In genomic region chr1:190443234-190443633, GRCm38 (mm10) we compare ENCODE assay signal across 29 mouse cellular contexts.
"Had no signal": no experiment of that assay in that cellular context is flagged by ENCODE, and none has a peak within 500 bp of the region (broad histone marks: within the 10 kb centered on the region; RNA-seq: fewer than 3 reads in every experiment).

No protein-coding gene starts in this region.

- DNase-seq: cerebellum, adult 18-20 months; cerebellum, adult 2 months; cerebellum, adult 8-10 months; cerebellum, adult 9-10 months; cerebellum, adult 9-11 months; cerebellum, postnatal 10 days; cerebellum, postnatal 14 days; cerebellum, postnatal 25 days; cerebellum, postnatal 36 days; embryo, embryonic 11 days; forebrain, postnatal 0 days; gastrocnemius, adult 2 months; gastrocnemius, postnatal 10 days; gastrocnemius, postnatal 14 days; gastrocnemius, postnatal 25 days; gastrocnemius, postnatal 36 days; heart, adult 11 months; heart, adult 18-20 months had no signal

- H3K4me2 ChIP-seq: embryonic facial prominence, embryonic 12.5 days; embryonic facial prominence, embryonic 13.5 days; embryonic facial prominence, embryonic 15.5 days; forebrain, embryonic 12.5 days; forebrain, embryonic 13.5 days; forebrain, embryonic 15.5 days had no signal

- H3K4me3 ChIP-seq: embryonic facial prominence, embryonic 10.5 days; embryonic facial prominence, embryonic 12.5 days; embryonic facial prominence, embryonic 13.5 days; embryonic facial prominence, embryonic 15.5 days; erythroblast, embryonic 14.5 days; forebrain, embryonic 10.5 days; forebrain, embryonic 12.5 days; forebrain, embryonic 13.5 days; forebrain, embryonic 15.5 days; gastrocnemius, adult 2 months had no signal

- H3K27me3 ChIP-seq: forebrain, embryonic 13.5 days had no signal

- H3K36me3 ChIP-seq: embryonic facial prominence, embryonic 10.5 days; embryonic facial prominence, embryonic 12.5 days; embryonic facial prominence, embryonic 13.5 days; embryonic facial prominence, embryonic 15.5 days; forebrain, embryonic 10.5 days; forebrain, embryonic 12.5 days; forebrain, embryonic 15.5 days had no signal

- ATAC-seq: forebrain, embryonic 13.5 days; forebrain, embryonic 14.5 days; forebrain, embryonic 15.5 days; forebrain, embryonic 16.5 days; forebrain, postnatal 0 days had no signal

- H3K9ac ChIP-seq: embryonic facial prominence, embryonic 12.5 days; embryonic facial prominence, embryonic 13.5 days; embryonic facial prominence, embryonic 15.5 days; forebrain, embryonic 12.5 days; forebrain, embryonic 13.5 days; forebrain, embryonic 15.5 days; forebrain, postnatal 0 days had no signal

- H3K4me1 ChIP-seq: embryonic facial prominence, embryonic 12.5 days; embryonic facial prominence, embryonic 13.5 days; embryonic facial prominence, embryonic 15.5 days; forebrain, embryonic 15.5 days had no signal

- H3K27ac ChIP-seq: embryonic facial prominence, embryonic 10.5 days; embryonic facial prominence, embryonic 12.5 days; embryonic facial prominence, embryonic 13.5 days; embryonic facial prominence, embryonic 15.5 days; forebrain, embryonic 10.5 days; forebrain, embryonic 12.5 days; forebrain, embryonic 13.5 days; forebrain, embryonic 15.5 days; gastrocnemius, adult 2 months had no signal

- H3K9me3 ChIP-seq: embryonic facial prominence, embryonic 10.5 days; embryonic facial prominence, embryonic 12.5 days; embryonic facial prominence, embryonic 13.5 days; embryonic facial prominence, embryonic 15.5 days; forebrain, embryonic 10.5 days; forebrain, embryonic 12.5 days; forebrain, embryonic 13.5 days; forebrain, embryonic 15.5 days had no signal
